Mouse (Mus musculus): ENCODE measurements around the gene 1700018B08Rik. TPM values are rescaled to one million over a fixed set of nuclear protein-coding genes. Genes with fewer than 3 reads are reported as not detected.

The 1700018B08Rik gene
- polyA plus RNA-seq, 1 experiment from 2014 or later, result not detected

- ATAC-seq (ENCODE audit: insufficient read depth, low FRiP score, low TSS enrichment) (no peak), DNase-seq (ENCODE audit: low spot score) (no peak)
- Histone ChIP-seq H3K4me2 (ENCODE audit: low read depth) (no peak overlapping the region), H3K4me3 (ENCODE audit: low read depth, low read length) (no peak overlapping the region), H3K27ac (ENCODE audit: low read depth, low read length) (no peak overlapping the region), H3K27me3 (ENCODE audit: control insufficient read depth, insufficient read depth, low read length) (no peaks in the 10 kb centered on the region), H3K4me1 (ENCODE audit: control insufficient read depth, insufficient read depth, low read length) (no peaks in the 10 kb centered on the region), H3K36me3 (ENCODE audit: control insufficient read depth, insufficient read depth, low read length) (no peaks in the 10 kb centered on the region), H3K9ac (ENCODE audit: low read length) (no peak overlapping the region), H3K9me3 (ENCODE audit: control insufficient read depth, low read length) (no peaks in the 10 kb centered on the region)
- 54% methylated on average over 9 of the region's 9 CpGs for WGBS
Observed at GRCm38 (mm10) chr8:121511751-121512150, 32.4 kb downstream of the 1700018B08Rik start.

GRCm38 (mm10) chr8:121497621-121498020 is 46.5 kb downstream of the 1700018B08Rik start:
- no peak overlapping the region for H3K9ac ChIP-seq (ENCODE audit: low read length)
- WGBS, result 86% methylated on average over 6 of the region's 6 CpGs
- H3K36me3 ChIP-seq (ENCODE audit: control insufficient read depth, insufficient read depth, low read length), result no peaks in the 10 kb centered on the region

GRCm38 (mm10) chr8:121491633-121492032 is 52.5 kb downstream of the 1700018B08Rik start:
- DNase-seq (ENCODE audit: low spot score) (no peak), ATAC-seq (ENCODE audit: insufficient read depth, low FRiP score, low TSS enrichment) (no peak)
- no peaks in the 10 kb centered on the region for H3K36me3 ChIP-seq (ENCODE audit: control insufficient read depth, insufficient read depth, low read length)
- H3K4me1 ChIP-seq (ENCODE audit: control insufficient read depth, insufficient read depth, low read length), result no peaks in the 10 kb centered on the region
- no peak overlapping the region for H3K27ac ChIP-seq (ENCODE audit: low read depth, low read length)
- H3K4me3 ChIP-seq (ENCODE audit: low read depth, low read length), result no peak overlapping the region
- no peaks in the 10 kb centered on the region for H3K27me3 ChIP-seq (ENCODE audit: control insufficient read depth, insufficient read depth, low read length)
- H3K4me2 ChIP-seq (ENCODE audit: low read depth), result no peak overlapping the region
- no peaks in the 10 kb centered on the region for H3K9me3 ChIP-seq (ENCODE audit: control insufficient read depth, low read length)
- 50% methylated on average over 9 of the region's 9 CpGs for WGBS
- no peak overlapping the region for H3K9ac ChIP-seq (ENCODE audit: low read length)

More at GRCm38 (mm10) chr8:121497621-121498020, 46.5 kb downstream of the 1700018B08Rik start:
- DNase-seq (ENCODE audit: low spot score) (no peak), ATAC-seq (ENCODE audit: insufficient read depth, low FRiP score, low TSS enrichment) (no peak)
- Histone ChIP-seq H3K27ac (ENCODE audit: low read depth, low read length) (no peak overlapping the region), H3K9me3 (ENCODE audit: control insufficient read depth, low read length) (no peaks in the 10 kb centered on the region), H3K27me3 (ENCODE audit: control insufficient read depth, insufficient read depth, low read length) (no peaks in the 10 kb centered on the region), H3K4me3 (ENCODE audit: low read depth, low read length) (no peak overlapping the region), H3K4me2 (ENCODE audit: low read depth) (no peak overlapping the region), H3K4me1 (ENCODE audit: control insufficient read depth, insufficient read depth, low read length) (no peaks in the 10 kb centered on the region)

GRCm38 (mm10) chr8:121484072-121484782 is 59.9 kb downstream of the 1700018B08Rik start:
- DNase-seq (ENCODE audit: low spot score), result no peak
- Histone ChIP-seq H3K4me2 (ENCODE audit: low read depth) (no peak overlapping the region), H3K4me3 (ENCODE audit: low read depth, low read length) (no peak overlapping the region), H3K27me3 (ENCODE audit: control insufficient read depth, insufficient read depth, low read length) (no peaks in the 10 kb centered on the region), H3K4me1 (ENCODE audit: control insufficient read depth, insufficient read depth, low read length) (no peaks in the 10 kb centered on the region), H3K9me3 (ENCODE audit: control insufficient read depth, low read length) (no peaks in the 10 kb centered on the region), H3K9ac (ENCODE audit: low read length) (no peak overlapping the region; the same call in 1 of the 2 replicates), H3K27ac (ENCODE audit: low read depth, low read length) (no peak overlapping the region), H3K36me3 (ENCODE audit: control insufficient read depth, insufficient read depth, low read length) (no peaks in the 10 kb centered on the region)
- 52% methylated on average over 23 of the region's 23 CpGs for WGBS
- ATAC-seq (ENCODE audit: insufficient read depth, low FRiP score, low TSS enrichment), result no peak

Other genes with a start within 250 kb of the 1700018B08Rik start
- 17.5 and 20.0 TPM in 2 replicates for gene Fbxo31, start 34.5 kb upstream of the 1700018B08Rik start, polyA plus RNA-seq (2014; fragmentation: Nextera tagmentation; extraction: Ambion mirVana)
- 304 and 313 TPM in 2 replicates for gene Map1lc3b, start 46.0 kb upstream of the 1700018B08Rik start, polyA plus RNA-seq (2014; fragmentation: Nextera tagmentation; extraction: Ambion mirVana)
- gene Zcchc14, start 108.6 kb upstream of the 1700018B08Rik start, polyA plus RNA-seq (2014; fragmentation: Nextera tagmentation; extraction: Ambion mirVana), result 21.3 and 23.3 TPM in 2 replicates
- gene Jph3, start 185.3 kb upstream of the 1700018B08Rik start, polyA plus RNA-seq (2014; fragmentation: Nextera tagmentation; extraction: Ambion mirVana), result 16.9 and 18.1 TPM in 2 replicates

Data from neural tube, embryonic 11.5 days (tissue).